Mouse (Mus musculus): ENCODE data around the gene Gm20696.

- no peak for TF ChIP-seq CTCF (IDR thresholded peaks at IDR 0.05; ENCODE audit: low read depth)
- no peak for TF ChIP-seq EP300 (IDR thresholded peaks at IDR 0.05; ENCODE audit: low read depth)
Measured at GRCm38 (mm10) chr6:99273177-99273576, 393.4 kb downstream of the Gm20696 start.

Data from liver, embryonic 14.5 days (tissue).